Mouse (Mus musculus) liver (tissue): ENCODE measurements around the gene Tubb4b.
A peak's percentile ranks its signal among the peaks of the same experiment; 100 is the strongest.

Source experiments
- DNase-seq: peaks from one replicate; pipeline ENCODE4 v3.0.0-alpha.2; 2020; ENCODE audit warnings: mixed read lengths

Tubb4b gene

DNA sequence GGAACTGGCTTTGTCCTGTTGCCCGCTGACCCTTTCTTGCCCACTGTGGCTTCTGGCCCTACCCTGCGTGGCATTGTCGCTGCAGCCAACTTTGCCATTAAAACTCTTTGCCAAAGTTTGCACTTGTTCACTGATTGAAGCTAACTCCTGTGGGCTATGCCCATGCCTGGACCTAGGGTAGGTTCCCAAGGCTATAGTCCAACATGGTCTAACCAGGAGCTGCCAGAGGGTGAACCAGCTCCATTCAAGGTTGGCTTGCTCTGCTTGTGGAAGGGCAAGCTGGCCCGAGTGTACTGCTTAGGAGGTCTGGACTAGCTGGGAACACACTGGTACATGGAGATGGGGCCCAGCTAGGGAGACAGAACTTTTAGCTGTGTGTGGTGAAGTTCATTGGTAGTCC, 19.6 kb upstream of the Tubb4b start:
- no peak for DNase-seq

DNA sequence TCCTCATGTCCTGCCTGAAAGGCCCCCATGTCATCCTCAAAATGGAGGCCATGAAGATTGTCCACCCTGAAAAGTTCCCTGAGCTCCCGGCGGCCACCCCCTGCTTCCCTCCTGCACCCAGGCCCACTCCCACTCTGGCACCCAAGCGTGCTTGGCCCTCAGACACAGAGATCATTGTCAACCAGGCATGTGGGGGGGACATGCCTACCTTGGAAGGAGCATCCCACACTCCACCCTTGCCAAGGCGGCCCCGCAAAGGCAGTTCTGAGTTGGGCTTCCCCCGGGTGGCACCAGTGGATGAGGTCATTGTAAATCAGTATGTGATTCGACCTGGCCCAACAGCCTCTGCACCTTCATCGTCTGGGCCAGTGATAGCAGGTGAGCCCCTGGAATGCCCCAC, 18.8 kb upstream of the Tubb4b start:
- DNase-seq: no peak

DNA sequence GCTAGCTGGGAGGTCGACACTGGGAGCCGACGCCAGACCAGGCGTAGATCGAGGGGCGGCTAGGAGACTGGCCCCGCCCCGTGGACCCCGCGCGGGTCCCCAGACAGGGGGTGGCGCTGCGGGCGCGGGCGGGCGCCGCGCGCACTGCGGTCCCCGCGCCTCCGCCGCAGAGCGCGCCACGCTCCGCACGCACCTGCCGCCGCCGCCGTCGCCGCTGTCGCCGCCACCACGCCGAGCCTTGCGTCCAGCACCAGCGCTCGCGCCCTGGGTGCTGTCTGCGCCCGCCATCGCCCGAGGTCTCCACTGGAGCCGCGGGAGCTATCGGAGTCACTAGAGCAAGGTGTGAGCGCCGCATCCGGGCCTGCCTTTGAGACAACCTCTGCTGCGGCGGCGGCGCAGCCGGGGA, 17.6 kb upstream of the Tubb4b start, which contains the start of the genes Rnf208 and Cysrt1:
TSS of gene Rnf208 (plus strand) at position 155 of the 406 bp plus-strand sequence.
TSS of gene Cysrt1 (minus strand) at position 352 of the 406 bp plus-strand sequence.
- no peak for DNase-seq

DNA sequence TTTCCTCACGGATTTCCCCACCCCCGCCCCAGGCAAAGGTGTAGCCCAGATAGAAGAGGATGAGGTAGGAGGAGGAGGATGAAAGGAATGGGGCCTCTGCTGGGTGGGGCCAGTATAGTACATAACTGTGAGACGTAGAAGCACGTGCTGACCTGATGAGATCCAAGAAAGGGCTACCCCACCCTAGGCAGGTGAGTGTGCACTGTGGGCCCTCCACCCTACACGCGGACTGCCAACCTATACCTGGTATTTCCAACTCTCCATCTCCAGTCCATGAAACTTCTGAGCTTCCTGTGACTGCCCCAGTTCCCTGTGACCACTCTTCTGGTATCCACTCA, 16.9 kb upstream of the Tubb4b start:
- DNase-seq: no peak

DNA sequence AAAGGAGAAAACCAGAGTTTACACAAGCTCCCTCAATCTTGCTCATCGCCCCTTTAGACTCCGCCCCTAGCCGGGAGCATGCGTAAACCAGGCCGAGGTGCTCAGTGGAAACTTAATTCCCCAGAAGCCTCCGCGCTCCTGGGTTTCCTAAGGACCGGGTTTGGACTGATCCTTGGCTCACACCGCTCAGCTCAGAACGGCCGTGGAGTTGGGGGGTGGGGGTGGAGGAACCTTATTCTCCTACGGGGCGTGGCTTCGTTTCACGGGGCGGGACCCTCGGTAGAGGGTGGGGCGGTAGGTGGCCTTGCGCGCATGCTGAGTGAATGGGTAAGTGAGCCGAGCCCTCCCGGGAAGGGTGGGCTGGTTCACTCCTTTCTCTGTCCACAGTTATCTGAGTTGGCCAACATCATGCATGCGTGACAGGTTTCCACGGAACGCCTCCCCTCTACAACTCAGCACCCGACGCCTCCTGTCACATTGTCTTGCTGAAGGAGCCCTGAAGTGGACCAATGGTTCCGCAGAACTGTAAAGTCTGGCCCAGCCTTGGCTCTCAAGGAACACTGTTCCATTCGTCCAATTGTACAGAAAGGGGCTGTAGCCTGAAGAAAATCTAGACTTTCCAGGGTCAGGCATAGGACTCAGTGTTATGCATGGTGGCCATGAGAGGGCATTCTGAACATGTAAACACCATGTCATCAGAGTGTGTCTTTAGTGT, 16.4 kb upstream of the Tubb4b start:
- DNase-seq: peak; percentile 76

DNA sequence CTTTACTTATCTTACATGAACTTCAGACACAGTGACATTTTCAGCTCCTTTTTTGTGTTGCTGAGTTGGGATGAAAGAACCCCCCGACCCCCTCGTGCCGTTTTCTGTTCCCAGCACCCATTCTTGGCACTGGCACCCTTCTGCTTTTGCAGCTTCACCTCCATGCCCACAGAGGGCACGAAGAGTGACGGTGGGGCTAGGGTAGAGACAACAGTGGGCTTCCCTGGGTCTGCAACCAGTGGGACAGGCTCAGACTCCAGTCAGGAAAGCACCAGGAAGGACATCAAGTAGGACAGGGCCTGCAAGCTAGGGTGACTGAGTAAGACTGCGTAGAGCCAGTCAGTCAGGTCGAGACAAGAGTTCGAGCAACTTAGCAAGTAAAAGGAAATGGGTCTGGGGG, 15.8 kb upstream of the Tubb4b start:
- DNase-seq: no peak

DNA sequence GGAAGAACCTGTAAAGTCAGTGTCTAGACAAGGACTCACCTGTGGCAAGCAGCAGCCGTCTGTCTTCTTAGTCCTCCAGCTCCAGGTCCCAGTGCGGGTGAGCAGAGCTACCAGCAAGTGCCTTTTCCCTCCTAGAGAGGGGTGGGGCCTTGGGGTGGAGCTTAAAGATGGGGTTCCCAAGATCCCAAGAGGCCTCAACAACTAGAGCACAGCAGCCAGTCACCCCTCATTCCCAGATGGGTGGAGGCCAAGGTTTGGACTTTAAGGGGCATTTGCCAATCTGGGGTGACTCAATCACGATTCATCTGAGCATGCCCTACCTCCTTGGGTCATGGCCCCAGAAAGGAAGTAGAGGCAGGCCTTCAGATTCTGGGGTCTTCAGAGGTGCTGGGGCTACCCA, 15.3 kb upstream of the Tubb4b start:
- no peak for DNase-seq

DNA sequence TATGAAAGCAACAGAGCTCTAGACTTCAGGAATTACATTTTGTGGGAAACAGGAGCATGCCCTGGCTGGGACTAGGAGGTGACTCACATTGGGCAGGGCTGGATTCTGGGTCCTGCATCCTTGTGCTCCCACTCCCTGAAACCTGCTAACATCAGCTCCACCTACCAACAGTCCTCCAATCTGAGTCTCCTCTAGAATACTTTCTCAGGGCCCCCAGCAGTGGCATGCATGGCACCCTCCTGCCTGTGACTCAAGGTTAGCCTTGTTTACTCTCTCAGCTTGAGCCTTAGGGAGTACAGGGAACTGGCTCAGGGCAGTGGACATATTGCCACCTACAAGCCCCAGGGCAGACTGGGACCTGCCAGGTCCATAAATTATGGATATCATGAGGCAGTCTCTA, 13.6 kb upstream of the Tubb4b start:
- DNase-seq: no peak

DNA sequence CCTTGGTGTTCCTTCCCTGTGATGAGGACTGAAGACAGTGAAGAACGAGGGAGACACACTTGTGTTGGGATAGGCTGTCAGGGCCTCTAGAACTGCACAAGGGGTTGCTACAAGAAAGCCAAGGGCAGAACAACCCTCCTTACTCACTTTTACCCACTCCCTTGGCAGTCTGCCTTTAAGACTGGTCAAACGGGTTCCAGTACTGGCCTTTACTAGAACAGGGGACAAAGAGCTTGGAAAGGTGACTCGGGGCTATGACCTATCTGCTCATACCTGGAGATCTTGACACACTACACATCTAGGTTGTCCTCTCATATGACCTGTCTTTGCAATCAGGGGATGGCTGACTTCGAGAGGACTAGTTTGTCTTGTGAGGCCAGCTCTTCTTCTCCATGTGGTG, 13.0 kb upstream of the Tubb4b start:
- no peak for DNase-seq

DNA sequence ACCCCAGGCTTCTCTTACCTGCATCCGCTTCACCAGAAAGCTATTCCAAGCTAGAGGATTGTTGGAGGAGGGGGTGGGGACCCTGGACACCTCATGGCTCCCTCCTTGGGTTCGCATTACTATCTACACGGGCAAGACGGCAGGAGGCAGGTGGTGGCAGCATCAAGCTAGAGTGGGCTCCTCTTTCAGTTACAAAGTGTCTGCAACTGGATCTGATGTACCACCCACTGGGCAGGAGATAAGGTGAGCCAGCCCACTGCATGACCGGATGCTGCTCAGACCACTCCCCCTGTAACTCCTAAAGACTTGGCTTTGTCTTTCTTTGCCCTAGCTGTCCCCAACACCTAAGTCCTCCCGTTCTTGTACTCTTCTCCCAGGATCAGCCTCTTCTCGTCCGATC, 12.1 kb upstream of the Tubb4b start, which contains the start of gene Rnf224:
TSS of gene Rnf224 (minus strand) at position 174 of the 400 bp plus-strand sequence.
- no peak for DNase-seq

DNA sequence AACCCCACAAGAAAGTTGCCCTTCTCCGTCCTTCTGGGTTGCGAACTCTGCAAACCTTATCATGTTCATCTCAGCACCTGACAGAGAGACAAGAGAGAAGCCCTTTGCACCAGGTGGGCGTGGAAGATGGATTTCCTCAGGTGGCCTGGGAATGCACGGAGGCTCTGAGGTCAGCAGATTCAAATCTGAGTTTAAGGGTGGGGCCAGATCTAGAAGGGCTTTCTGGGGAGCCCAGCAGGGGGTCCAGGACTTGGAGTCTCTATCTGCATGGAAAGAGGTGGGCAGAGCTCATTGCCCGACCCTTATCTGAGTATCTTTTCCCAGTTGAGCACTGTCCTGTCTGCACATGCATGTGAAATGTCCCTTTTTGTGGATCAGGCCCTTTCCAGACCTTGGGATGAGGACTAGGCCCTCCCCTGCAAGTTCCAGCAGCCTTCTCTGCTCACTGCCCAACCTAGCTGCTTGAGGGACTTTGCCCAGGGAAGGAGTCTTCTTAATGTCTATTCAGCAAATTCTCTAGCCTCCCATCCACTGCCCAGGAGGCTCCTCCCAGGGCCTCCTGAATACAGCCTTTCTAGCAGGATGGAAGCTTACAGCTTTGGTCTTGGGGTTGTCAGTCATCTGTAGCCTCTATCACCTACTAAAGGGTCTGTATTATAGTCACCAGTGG, 10.2 kb upstream of the Tubb4b start:
- DNase-seq: no peak

DNA sequence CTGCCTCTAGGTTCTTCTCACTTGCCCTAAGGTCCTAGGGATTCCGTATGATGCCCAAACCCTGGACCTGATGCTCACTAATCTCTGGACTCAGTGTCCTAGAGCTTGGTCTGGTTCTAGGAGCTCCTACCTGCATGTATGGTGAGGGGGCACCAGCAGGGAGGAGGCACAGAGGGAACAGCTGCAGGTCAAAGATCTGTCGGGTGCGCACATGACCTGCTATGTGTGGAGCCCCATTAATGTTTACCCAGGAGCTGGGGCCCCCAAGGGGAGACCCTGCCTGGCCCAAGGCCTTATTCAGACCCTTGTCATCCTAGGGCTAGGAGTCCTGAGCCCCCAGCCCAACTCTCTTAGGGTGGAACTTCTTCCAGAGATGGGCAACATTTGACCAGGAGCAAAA, 9.5 kb upstream of the Tubb4b start, which contains the start of gene Slc34a3:
TSS of gene Slc34a3 (minus strand) at position 315 of the 400 bp plus-strand sequence.
- no peak for DNase-seq

DNA sequence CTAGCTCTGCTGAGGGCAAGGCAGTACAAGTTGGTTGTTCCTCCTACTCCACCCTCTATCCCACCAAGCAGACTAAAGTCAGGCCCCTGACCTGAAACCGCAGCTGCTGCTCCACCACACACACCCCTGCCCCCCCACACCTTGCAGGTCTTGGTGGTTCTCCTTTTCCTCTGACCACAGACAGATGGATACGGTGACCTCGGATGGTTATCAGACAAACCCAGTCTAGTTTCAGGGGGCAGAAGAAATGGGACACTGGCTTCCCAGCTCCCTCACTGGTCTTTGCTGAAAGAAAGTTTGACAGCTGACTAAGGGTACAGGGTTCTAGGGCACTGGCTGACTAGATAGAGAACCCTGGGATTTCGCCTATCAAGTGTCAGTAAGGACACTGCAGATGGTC, 8.9 kb upstream of the Tubb4b start:
- DNase-seq: peak; percentile 46

DNA sequence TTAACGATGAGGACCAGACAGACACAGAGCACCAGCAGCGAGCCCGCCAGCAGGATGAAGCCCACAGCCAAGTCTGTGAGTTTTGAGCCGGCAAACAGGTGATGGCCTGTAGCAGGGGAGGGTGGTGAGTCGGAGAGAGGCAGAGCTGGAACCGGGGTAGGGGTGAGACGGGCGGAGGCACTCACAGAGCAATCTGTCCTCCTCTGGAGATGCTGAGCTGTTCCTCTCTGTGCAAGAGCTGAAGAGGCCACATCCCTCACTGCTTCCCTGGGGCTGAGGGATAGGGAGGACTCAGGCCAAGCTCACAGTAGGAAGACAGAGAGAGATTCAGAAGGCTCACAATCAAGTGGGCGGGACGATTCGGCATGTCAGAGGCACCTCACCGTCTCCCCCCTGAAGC, 6.5 kb upstream of the Tubb4b start:
- DNase-seq: no peak

DNA sequence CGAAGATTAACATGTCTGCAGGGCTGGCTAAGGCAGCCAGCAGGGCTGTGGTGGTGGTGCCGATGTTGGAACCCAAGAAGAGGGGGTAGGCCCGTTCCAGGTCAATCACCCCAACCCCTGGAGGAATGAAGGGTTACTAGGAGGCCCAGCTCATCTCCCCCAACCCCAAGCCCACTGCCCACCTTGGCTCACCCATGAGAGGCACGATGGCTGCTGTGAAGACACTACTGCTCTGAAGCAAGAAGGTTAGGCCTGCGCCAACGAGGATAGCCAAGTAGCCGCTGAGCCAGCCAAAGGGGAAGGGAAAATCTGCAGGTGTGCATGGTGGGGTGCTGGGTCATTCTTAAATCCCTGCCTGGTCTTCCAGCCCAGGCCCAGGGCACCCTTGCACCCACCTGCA, 6.1 kb upstream of the Tubb4b start:
- DNase-seq: no peak

DNA sequence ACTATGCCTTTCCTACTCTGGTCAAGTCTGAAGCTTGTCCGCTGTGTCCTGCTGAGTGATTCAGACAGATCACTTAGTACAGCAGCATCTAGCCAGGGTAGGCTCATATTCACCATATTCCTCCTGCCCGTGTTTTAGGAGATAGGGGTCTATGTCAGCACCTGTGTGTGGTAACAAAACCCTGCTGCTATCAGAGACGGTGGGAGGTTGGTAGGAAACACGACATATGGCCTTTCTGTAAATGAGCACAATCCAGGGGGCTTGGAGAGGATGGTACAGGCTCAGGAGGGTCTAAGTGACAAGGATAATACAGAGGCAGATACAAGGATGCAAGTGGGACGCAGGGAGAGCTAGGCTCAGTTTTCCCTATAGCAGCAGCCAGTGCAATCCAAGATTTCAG, 5.1 kb upstream of the Tubb4b start:
- DNase-seq: no peak

DNA sequence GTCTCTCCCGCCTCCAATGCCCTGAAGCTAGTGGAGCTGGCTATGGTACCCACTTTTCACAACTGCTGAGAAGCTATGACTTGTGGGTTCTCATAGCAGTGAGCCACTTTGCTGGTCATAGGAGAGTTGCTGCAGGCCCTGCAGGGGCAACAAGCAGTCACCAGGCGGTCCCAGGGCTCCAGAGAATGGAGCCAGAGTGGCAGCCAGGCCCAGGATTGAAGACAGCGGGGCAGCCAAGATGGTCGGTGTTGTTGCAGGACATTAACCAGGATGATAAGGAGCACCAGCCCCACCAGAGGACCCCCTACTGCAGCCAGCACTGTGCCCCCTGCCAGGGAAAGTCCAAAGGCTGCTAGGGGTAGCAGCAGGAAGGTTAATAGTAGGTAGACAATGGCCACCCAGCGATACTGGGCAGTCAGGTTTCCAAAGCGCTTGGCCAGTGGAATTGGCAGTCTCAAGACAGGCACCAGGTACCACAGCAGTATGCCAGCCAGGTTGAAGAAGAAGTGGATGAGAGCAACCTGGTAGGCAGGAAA, 4.6 kb upstream of the Tubb4b start:
- DNase-seq: no peak

DNA sequence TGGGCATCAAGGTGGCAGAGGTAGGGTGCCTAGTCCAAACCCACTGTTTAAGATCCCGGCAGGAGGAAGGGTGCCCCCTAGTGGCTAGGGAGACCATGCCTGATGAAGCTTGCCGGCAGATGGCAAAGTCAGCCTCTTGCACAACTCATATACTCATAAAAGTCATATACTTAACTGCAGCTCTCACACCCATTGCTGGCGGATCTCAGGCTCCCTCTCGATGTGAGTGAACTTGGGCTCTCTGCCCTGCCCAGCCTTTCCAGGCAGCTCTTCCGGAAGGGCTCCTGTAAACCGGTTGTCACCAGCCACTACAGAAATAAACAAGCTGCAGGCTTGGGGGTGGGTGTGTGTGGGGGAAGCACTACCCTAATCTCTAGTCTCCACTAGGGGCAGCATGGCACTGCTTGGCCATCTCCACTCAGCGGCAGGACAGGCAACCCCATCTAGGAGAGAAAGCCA, 4.0 kb upstream of the Tubb4b start:
- DNase-seq: peak; percentile 89

DNA sequence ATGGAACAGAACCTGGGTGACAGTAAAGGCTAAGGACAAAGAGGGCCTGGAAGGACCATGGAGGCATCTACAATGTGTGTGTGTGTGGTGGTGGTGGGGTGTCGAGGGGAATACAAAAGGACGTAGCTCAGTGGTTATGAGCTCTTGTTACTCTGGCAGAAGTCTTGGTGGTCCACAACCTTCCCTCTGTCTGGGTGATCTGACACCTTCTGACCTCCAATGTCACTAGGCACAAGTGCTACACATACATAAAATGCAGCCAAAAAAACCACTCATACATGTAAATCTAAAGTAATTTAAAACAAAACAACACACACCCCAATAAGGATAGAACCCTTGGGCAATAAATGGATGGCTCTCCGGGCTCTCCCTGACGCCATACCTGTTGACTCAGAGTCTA, 2.9 kb upstream of the Tubb4b start:
- DNase-seq: no peak

DNA sequence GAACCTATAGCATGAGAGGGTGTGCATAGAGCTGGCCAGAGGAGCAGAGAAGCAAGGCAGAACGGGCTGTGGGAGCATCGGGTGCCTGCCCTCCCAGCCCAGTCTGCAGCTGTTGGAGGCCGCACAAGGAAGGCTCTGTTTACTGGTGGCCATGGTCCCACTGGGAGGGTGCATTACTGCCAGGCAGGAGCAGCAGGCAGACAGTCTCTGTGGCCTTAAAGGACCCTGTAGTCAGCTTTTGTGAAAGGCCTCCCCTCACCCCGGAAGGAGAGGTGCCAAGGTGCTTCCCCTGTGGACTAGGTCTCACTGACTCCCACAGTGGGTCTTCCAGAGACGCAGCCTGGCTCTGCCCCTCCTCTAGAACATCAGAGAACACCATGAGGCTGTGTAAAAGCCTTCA, 2.4 kb upstream of the Tubb4b start:
- no peak for DNase-seq

DNA sequence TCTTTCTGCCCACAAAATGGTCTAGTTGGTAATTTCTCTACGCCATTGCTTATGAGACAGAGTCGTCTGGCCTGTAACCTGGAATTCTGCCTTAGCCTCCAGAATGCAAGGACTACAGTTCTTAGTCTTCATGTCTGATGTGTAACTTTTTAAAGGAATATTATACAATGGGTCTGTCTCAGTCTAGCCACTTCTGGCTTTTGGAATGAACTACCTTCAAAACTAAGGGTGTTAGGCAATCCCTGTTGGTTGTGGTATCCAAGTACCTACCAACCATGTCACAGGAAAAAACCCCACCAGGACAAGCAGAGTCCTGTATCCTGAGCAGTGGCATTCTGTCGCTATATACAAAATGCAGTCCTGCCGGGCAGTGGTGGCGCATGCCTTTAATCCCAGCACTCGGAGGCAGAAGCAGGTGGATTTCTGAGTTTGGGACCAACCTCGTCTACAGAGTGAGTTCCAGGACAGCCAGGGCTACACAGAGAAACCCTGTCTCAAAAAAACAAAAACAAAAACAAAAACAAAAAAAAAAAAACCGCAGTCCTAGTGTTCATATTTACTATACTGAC, 1.4 kb upstream of the Tubb4b start:
- no peak for DNase-seq

DNA sequence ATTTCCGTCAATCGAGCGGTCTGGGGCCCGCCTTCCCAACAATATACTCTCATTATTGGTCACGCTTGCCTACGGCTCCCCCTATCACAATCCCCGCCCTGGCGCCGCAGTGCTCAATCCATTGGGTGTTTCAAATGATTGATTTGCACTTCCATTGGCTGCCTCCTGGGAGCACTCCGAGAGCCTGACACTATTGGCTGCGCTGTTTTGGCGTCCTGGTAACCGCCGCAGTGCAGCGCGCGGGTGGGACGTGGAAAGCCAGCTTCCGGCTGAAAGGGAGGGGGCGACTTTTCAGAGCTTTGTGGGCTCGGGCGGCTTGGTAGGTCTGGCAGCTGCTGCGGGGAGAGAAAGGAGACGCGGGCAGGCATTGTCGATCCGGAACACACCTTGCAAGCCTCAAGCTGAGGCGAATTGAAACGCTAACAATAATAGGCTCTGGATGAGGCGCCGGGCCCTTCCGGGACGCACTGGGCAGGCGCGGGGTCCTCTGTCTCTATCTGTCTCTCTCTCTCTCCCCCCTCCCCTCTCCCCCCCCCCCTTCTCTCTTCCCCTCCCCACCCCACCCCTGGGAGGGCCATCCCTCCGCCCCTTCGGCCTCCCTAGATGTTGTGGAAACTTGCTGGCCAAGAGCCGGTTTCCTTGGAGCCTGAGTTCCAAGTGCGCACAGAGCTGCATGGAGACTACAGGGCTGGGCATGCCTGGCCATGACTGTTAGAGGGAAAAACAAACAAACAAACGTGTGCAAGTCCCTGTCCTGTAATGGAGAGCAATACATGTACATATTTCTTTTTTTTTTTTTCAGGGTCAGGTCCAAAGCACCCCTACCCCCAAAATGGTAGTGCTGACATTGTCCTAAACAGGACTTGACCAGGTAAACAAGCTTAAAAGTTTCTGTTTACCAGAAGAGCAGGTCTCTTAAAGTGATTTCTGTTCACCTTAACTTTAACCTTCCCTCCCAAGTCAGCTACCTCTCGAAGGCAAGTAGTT, 557 bp upstream of the Tubb4b start:
- peak; percentile 99 for DNase-seq
